Mouse (Mus musculus): Measurements from ENCODE around the gene Atp6v0e.
A peak's percentile ranks its signal among the peaks of the same experiment; 100 is the strongest.

Gene Atp6v0e

GRCm38 (mm10) chr17:26681276-26681675, 18.2 kb downstream of the Atp6v0e start:
- DNase-seq (ENCODE audit: inconsistent age in 2 of 2, low spot score in 1 of 2), result peak in 1 of 2 experiments; percentile 19

GRCm38 (mm10) chr17:26686334-26687000, 23.4 kb downstream of the Atp6v0e start:
- DNase-seq (ENCODE audit: inconsistent age in 2 of 2, low spot score in 1 of 2), result no peak

- no peak for DNase-seq (ENCODE audit: inconsistent age in 2 of 2, low spot score in 1 of 2)
Measured at GRCm38 (mm10) chr17:26688795-26689735, 26.0 kb downstream of the Atp6v0e start.

- DNase-seq (ENCODE audit: inconsistent age in 2 of 2, low spot score in 1 of 2), result no peak
Measured at GRCm38 (mm10) chr17:26689810-26690209, 26.8 kb downstream of the Atp6v0e start.

GRCm38 (mm10) chr17:26690236-26690635, 27.2 kb downstream of the Atp6v0e start:
- DNase-seq (ENCODE audit: inconsistent age in 2 of 2, low spot score in 1 of 2), result no peak

- DNase-seq (ENCODE audit: inconsistent age in 2 of 2, low spot score in 1 of 2), result peak in 1 of 2 experiments; percentile 59
Measured at GRCm38 (mm10) chr17:26691110-26691509, 28.1 kb downstream of the Atp6v0e start.

GRCm38 (mm10) chr17:26693424-26693823, 30.4 kb downstream of the Atp6v0e start:
- DNase-seq (ENCODE audit: inconsistent age in 2 of 2, low spot score in 1 of 2), result peak in 1 of 2 experiments; percentile 69

GRCm38 (mm10) chr17:26694171-26694570, 31.1 kb downstream of the Atp6v0e start:
- DNase-seq (ENCODE audit: inconsistent age in 2 of 2, low spot score in 1 of 2), result no peak

- no peak for DNase-seq (ENCODE audit: inconsistent age in 2 of 2, low spot score in 1 of 2)
Measured at GRCm38 (mm10) chr17:26695193-26695592, 32.2 kb downstream of the Atp6v0e start.

GRCm38 (mm10) chr17:26698846-26699245, 35.8 kb downstream of the Atp6v0e start:
- DNase-seq (ENCODE audit: inconsistent age in 2 of 2, low spot score in 1 of 2), result no peak

GRCm38 (mm10) chr17:26699819-26700616, 37.0 kb downstream of the Atp6v0e start:
- peak in 1 of 2 experiments; percentile 60 for DNase-seq (ENCODE audit: inconsistent age in 2 of 2, low spot score in 1 of 2)

- no peak for DNase-seq (ENCODE audit: inconsistent age in 2 of 2, low spot score in 1 of 2)
Measured at GRCm38 (mm10) chr17:26701565-26701964, 38.5 kb downstream of the Atp6v0e start.

GRCm38 (mm10) chr17:26702621-26703020, 39.6 kb downstream of the Atp6v0e start:
- no peak for DNase-seq (ENCODE audit: inconsistent age in 2 of 2, low spot score in 1 of 2)

GRCm38 (mm10) chr17:26703671-26704070, 40.6 kb downstream of the Atp6v0e start:
- DNase-seq (ENCODE audit: inconsistent age in 2 of 2, low spot score in 1 of 2), result no peak

- no peak for DNase-seq (ENCODE audit: inconsistent age in 2 of 2, low spot score in 1 of 2)
Measured at GRCm38 (mm10) chr17:26705463-26706359, 42.7 kb downstream of the Atp6v0e start.

- DNase-seq (ENCODE audit: inconsistent age in 2 of 2, low spot score in 1 of 2), result no peak
Measured at GRCm38 (mm10) chr17:26707066-26707465, 44.0 kb downstream of the Atp6v0e start.

GRCm38 (mm10) chr17:26708499-26708898, 45.5 kb downstream of the Atp6v0e start:
- DNase-seq (ENCODE audit: inconsistent age in 2 of 2, low spot score in 1 of 2), result no peak

- DNase-seq (ENCODE audit: inconsistent age in 2 of 2, low spot score in 1 of 2), result no peak
Measured at GRCm38 (mm10) chr17:26708993-26709590, 46.1 kb downstream of the Atp6v0e start.

- DNase-seq (ENCODE audit: inconsistent age in 2 of 2, low spot score in 1 of 2), result no peak
Measured at GRCm38 (mm10) chr17:26710049-26710448, 47.0 kb downstream of the Atp6v0e start.

GRCm38 (mm10) chr17:26715271-26715758, 52.3 kb downstream of the Atp6v0e start, which contains the start of gene Crebrf:
Crebrf (plus strand) TSS chr17:26715650.
- peak; percentile 99 for DNase-seq (ENCODE audit: inconsistent age in 2 of 2, low spot score in 1 of 2)

Measured in adrenal gland, adult (tissue).